Mouse (Mus musculus) cerebellum, adult 2 months (tissue): Measurements from ENCODE around the gene Pnma1. TPM values are rescaled to one million over a fixed set of nuclear protein-coding genes. Genes with fewer than 3 reads are reported as not detected.

Source experiments
- DNase-seq, 2 experiments: peaks; one replicate each; pipeline ENCODE4 v3.0.0; 2021
- H3K27ac ChIP-seq: fragments of 200-500 bp; 2 replicates; pipeline ENCODE4 v1.5.1; 2012; ENCODE audit warnings: low read length, control low read depth, inconsistent platforms; ENCODE audit not compliant: insufficient read depth
- H3K27me3 ChIP-seq: fragments of 200-500 bp; 2 replicates; pipeline ENCODE4 v1.6.1; 2012; ENCODE audit warnings: inconsistent platforms, mild to moderate bottlenecking, low read length, moderate library complexity; ENCODE audit not compliant: control insufficient read depth, insufficient read depth
- H3K4me1 ChIP-seq: fragments of 200-500 bp; 2 replicates; pipeline ENCODE4 v1.6.1; 2011; ENCODE audit warnings: low read length; ENCODE audit not compliant: control insufficient read depth, insufficient read depth
- H3K4me3 ChIP-seq: fragments of 200-500 bp; replicated peaks from 2 replicates; pipeline ENCODE3; 2011; ENCODE audit warnings: mild to moderate bottlenecking, low read depth, low read length, control low read depth; ENCODE audit not compliant: insufficient read depth
- CTCF ChIP-seq: fragments of 200-500 bp; IDR thresholded peaks from 2 replicates; pipeline ENCODE4 v1.5.1; 2011; ENCODE audit warnings: low read depth, mild to moderate bottlenecking, control low read depth, low read length, moderate library complexity, borderline replicate concordance; ENCODE audit not compliant: insufficient read depth
- POLR2A ChIP-seq: fragments of 200-500 bp; IDR thresholded peaks from 2 replicates; pipeline ENCODE4 v1.6.1; 2011; ENCODE audit warnings: low read length, control low read depth, borderline replicate concordance; ENCODE audit not compliant: insufficient read depth
- WGBS: fragments of 180-500 bp; shearing (Covaris S2); methylation state at CpG from one replicate; pipeline ENCODE4 v1.1.7; 2018; 5-methylcytosine and 5-hydroxymethylcytosine counted together
- polyA plus RNA-seq: library from polyadenylated mRNA; depleted of rRNA; stranded (reverse); fragments of >200 nt; gene quantifications from 2 replicates; pipeline ENCODE4 v1.2.3, GENCODE M21; 2012

Pnma1 gene
- polyA plus RNA-seq, 1 experiment, result 0.84 TPM

DNA sequence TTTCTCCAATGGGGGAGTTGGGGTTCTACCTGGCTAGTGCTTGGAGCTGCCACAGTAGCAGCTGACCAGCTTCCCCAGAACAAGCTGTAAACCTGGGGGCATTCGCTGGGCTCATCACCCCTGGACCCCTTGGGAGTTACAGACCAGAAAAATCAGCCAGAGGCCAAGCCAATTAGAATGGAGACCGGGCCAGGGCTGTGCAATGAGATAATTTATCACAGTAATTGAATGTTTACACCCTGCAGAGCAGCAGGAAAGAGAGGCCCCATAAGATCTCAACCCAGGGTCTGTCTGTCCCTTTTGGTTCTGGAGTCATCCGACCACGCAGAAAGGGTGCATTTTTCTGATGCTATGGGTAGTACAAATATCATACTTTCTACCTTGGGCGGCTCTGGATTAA lies 43.5 kb upstream of the Pnma1 start:
- TF ChIP-seq CTCF (no peak), POLR2A (no peak)
- H3K27ac ChIP-seq, result no peak overlapping the region
- 43% methylated on average over 5 of the region's 5 CpGs for WGBS
- no peaks in the 10 kb centered on the region for H3K27me3 ChIP-seq
- peak overlapping the region; percentile 62 for H3K4me3 ChIP-seq
- H3K4me1 ChIP-seq, result peaks cover 35% of the 10 kb centered on the region
- peak in 1 of 2 experiments; percentile 13 for DNase-seq

DNA sequence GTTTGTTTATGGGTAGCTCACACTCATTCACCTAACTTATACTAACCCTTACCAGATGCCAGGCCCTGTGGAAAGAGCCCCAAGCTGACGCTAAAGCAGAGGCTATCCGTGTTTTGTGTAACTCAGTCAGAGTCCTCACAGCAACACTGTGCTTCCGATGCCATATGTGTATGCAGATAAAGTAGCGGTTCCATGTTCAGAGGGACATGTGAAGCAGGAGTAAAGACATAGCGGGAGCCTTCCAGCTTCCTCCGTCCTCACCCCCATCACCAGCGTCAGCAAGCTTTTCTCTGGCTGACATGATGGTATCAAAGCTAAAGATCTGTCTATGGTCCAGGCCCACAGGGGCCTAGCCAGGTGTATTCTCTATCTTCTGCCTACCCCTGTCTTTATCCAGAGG lies 42.9 kb upstream of the Pnma1 start:
- Histone ChIP-seq H3K27ac (no peak overlapping the region), H3K27me3 (no peaks in the 10 kb centered on the region), H3K4me1 (peaks cover 37% of the 10 kb centered on the region), H3K4me3 (no peak overlapping the region)
- no peak for TF ChIP-seq CTCF
- no peak for TF ChIP-seq POLR2A
- peak in 1 of 2 experiments; percentile 6 for DNase-seq
- 76% methylated on average over 7 of the region's 7 CpGs for WGBS

DNA sequence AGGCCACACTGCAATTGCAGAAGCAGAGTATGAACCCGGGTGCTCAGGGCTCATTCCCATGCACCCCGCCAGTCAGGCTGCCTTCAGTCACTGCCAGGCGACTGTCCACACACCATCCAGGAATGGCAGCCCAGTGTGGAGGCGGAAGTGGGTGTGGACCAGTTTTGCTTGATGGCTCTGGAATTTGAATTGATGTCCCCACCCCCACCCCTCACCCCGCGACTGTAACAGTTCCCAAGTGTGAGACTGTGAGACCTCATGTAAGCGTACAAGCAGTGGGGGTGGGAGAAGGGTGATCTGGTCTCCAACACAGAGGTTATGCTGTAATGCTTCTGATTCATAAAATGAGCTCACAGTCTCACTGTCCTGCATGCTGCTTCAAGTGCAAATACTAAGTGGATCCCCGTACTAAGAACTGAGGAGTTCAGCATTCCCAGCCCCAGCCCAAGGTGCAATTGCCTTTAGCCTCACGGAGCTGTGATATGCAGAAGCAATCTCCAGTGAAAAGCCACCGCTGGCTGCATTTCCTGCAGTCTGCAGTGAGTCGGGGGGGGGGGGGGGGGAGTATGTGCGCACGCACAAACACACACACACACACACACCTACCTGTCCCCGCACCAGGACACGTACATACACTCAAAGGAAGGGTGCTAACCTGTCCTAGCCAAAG lies 42.0 kb upstream of the Pnma1 start:
- DNase-seq, result no peak
- H3K4me3 ChIP-seq, result no peak overlapping the region
- WGBS, result 68% methylated on average over 13 of the region's 15 CpGs
- no peak for TF ChIP-seq CTCF
- no peak for TF ChIP-seq POLR2A
- no peak overlapping the region for H3K27ac ChIP-seq
- peaks cover 37% of the 10 kb centered on the region for H3K4me1 ChIP-seq
- H3K27me3 ChIP-seq, result no peaks in the 10 kb centered on the region

DNA sequence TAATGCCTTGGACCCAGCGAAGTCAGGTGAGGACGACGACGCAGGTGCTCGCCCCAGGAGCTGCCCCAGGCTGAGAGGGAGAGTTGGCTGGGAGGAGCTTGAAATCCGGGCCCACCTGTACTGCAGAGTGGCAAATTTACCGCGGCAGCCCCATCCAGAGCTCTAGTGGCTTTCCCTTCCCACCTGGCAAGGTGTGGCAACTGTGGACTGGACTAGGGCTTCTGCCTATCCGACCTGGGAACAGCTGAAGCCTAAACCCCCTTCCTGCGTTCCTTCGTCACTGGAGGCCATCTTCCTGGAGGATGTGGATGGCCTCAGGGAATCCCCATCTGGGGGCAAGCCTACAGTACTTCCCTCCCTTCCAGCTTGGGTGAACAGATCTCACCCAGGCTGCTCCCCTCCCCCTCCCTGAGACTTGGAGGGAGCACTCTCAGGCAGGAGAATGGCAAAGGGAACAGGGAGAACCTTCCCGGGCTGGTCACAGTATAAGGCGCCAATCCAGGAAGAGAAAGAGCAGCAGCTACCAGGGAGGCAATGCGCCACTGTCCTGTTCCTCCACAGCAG lies 40.7 kb upstream of the Pnma1 start:
- no peak for TF ChIP-seq POLR2A
- TF ChIP-seq CTCF, result no peak
- DNase-seq, result peak in 1 of 2 experiments; percentile 31
- Histone ChIP-seq H3K27ac (peak overlapping the region; percentile 59), H3K4me3 (no peak overlapping the region), H3K4me1 (peaks cover 37% of the 10 kb centered on the region), H3K27me3 (no peaks in the 10 kb centered on the region)
- 67% methylated on average over 14 of the region's 14 CpGs for WGBS

DNA sequence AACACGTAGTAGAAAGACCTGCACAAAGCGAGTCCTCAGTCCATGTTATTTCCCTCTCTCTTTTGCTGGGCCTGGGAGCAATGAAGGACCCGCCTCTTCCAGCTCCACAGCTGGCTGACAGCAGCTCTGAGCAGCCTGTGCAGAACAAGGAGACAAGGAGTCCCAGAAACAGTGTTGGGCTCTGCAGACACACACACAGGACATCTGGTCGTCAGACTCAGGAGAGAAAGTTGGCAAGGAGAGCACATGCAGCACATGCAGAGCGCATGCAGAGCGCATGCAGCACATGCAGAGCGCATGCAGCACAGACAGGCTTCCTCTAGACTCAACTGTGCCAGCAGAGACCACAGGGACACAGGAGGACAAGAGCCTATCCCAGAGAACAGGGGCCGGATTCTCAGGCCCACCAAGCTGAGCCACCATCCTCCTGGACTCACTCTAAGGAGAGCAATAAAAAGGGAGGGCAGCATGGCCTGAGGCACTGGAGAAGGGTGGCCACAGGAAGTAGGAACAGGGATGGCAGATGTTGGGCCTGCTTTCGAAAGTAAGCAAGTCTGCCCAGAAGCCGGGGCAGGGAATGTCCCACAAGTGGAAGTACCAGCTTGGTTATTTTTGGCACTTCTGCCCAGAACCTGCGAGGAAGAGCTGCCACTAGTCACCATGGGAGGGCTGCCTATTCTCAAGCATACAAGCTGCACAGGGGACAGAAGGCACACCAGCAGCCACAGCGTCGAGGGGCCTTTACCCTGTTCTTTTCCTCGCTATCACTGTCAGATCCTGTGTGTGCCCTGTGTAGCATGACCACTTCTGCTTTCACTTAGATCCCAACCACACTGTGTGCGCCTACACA lies 39.7 kb upstream of the Pnma1 start:
- Histone ChIP-seq H3K4me1 (peaks cover 37% of the 10 kb centered on the region), H3K27ac (peak overlapping the region; percentile 59), H3K4me3 (no peak overlapping the region), H3K27me3 (no peaks in the 10 kb centered on the region)
- WGBS, result 42% methylated on average over 14 of the region's 15 CpGs
- TF ChIP-seq CTCF (no peak), POLR2A (no peak)
- DNase-seq, result peak; percentile 55 to 71

DNA sequence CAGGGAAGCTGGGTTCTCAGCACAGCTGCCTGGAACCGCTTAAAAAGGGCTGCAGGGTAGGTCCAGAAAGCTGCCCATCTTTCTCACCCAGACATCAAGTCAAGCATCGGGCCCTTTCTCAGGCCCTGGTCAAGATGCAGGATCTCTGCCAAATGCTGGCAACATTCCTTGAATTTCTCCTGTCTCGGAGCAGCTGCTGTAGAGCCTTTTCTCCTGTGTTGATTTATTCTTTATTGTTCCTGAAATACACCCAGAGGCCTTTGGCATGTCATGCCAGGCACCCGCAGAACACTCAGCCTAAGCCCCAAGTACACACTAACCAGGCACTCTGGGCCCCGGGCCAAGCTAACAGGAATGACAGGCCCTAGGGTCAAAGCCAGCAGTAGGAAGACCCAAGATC lies 38.7 kb upstream of the Pnma1 start:
- Histone ChIP-seq H3K27ac (no peak overlapping the region), H3K4me1 (peaks cover 37% of the 10 kb centered on the region), H3K4me3 (no peak overlapping the region), H3K27me3 (no peaks in the 10 kb centered on the region)
- WGBS, result 16% methylated on average over 5 of the region's 5 CpGs
- peak; percentile 50 to 55 for DNase-seq
- TF ChIP-seq CTCF (no peak), POLR2A (no peak)

GRCm38 (mm10) chr12:84186536-84186935 lies 38.2 kb upstream of the Pnma1 start:
- peaks cover 41% of the 10 kb centered on the region for H3K4me1 ChIP-seq
- TF ChIP-seq CTCF (no peak), POLR2A (no peak)
- H3K4me3 ChIP-seq, result no peak overlapping the region
- no peaks in the 10 kb centered on the region for H3K27me3 ChIP-seq
- no peak overlapping the region for H3K27ac ChIP-seq
- no peak for DNase-seq
- 78% methylated on average over 3 of the region's 3 CpGs for WGBS

GRCm38 (mm10) chr12:84185547-84185946 lies 37.3 kb upstream of the Pnma1 start:
- 84% methylated on average over 6 of the region's 6 CpGs for WGBS
- Histone ChIP-seq H3K27ac (no peak overlapping the region), H3K27me3 (no peaks in the 10 kb centered on the region), H3K4me3 (no peak overlapping the region), H3K4me1 (peaks cover 50% of the 10 kb centered on the region)
- DNase-seq, result peak in 1 of 2 experiments; percentile 13
- no peak for TF ChIP-seq POLR2A
- no peak for TF ChIP-seq CTCF
